Mouse (Mus musculus) frontal cortex, adult 2 months (tissue): ENCODE data around the gene Galntl6. TPM values are rescaled to one million over a fixed set of nuclear protein-coding genes. Genes with fewer than 3 reads are reported as not detected.
A peak's percentile ranks its signal among the peaks of the same experiment; 100 is the strongest.
"Not testable (repeated sequence)": the region's sequence is repeated elsewhere in the genome, so short reads cannot be mapped to it uniquely, and the experiment has no call there.

ENCODE experiments used
- DNase-seq, 2 experiments: peaks; one replicate each; pipeline ENCODE4 v3.0.0; 2022; ENCODE audit warnings: low spot score in 1 of 2; ENCODE audit errors: extremely low spot score in 1 of 2
- polyA plus RNA-seq: library from polyadenylated mRNA; depleted of rRNA; stranded (reverse); fragments of >200 nt; gene quantifications from 2 replicates; pipeline ENCODE4 v1.2.3, GENCODE M21; 2012

The Galntl6 gene
- polyA plus RNA-seq, 1 experiment, result 16.0 TPM

DNA sequence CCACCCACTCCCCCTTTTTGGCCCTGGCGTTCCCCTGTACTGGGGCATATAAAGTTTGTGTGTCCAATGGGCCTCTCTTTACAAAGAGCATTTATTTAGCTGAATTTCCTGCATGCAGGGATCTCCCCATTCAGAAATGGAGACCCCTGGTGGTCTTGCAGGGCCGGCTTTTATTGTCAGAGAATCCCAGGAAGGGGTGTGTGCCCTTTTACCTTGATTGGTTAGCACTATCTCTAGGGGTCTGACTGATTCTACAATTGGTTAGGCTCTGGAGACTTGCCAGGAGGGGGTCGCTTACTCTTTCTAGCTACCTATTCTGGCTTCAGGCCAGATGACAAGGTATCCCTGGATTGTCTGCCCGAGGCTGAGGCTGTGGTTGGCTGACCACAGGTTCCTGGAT lies 1119.0 kb downstream of the Galntl6 start:
- no peak for DNase-seq

DNA sequence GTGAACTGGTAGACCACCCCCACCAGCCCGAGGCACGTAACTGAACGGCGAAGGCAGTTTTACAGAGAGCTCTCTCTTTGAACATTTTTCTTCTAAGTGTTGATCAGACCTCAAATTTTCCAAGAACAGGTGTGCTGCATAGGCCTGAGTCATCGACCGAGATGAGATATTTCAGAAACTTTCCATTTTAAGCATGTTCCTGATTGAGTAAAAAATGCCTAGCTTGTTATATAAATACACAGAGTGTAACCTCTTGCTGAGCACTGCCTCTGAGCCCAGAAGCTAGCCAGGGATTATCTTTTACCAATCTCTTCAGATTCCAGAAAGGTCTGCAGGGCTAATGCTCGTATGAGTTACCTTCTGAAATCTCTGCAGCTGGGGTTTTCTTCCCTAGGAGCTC lies 1120.2 kb downstream of the Galntl6 start:
- DNase-seq, result peak in 1 of 2 experiments; percentile 38

DNA sequence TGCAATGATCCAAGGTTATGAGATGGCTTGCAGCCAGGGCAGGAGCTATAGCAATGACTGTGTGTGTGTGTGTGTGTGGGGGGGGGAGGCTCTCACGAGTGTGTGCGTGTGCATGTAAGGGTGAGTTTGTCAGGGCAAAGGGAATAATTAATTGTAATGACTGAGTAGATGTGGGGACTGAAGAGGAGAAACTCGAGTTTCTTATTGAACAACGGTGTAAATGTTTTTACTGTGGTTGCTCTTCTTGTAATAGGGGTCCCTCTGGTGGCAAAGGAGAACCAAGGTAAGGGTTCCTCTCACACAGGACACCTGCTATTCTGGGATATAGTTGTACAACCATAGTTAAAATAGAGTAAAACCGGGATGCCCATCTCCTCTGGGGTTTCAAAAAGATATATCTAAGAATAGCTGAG lies 1121.1 kb downstream of the Galntl6 start:
- DNase-seq, result peak in 1 of 2 experiments; percentile 68

DNA sequence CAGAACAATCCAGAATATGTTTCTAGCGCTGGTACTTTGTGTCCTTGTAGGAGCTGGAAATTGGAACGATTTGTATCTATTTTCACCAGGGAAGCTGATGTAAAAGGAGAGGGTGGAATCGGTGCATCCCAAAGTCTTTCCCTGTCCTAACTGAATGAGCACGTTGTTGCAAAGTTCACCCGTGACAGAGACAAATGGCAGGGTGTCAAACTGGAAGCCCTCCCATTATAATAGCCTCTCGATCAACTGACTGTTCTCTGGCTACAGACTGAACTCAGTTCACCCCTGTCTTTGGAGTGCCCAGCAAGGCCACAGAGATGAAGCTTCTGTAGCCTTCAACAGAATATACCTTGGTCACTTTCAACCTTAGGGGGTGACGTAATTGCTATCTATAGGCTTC lies 1132.9 kb downstream of the Galntl6 start:
- DNase-seq, result no peak

DNA sequence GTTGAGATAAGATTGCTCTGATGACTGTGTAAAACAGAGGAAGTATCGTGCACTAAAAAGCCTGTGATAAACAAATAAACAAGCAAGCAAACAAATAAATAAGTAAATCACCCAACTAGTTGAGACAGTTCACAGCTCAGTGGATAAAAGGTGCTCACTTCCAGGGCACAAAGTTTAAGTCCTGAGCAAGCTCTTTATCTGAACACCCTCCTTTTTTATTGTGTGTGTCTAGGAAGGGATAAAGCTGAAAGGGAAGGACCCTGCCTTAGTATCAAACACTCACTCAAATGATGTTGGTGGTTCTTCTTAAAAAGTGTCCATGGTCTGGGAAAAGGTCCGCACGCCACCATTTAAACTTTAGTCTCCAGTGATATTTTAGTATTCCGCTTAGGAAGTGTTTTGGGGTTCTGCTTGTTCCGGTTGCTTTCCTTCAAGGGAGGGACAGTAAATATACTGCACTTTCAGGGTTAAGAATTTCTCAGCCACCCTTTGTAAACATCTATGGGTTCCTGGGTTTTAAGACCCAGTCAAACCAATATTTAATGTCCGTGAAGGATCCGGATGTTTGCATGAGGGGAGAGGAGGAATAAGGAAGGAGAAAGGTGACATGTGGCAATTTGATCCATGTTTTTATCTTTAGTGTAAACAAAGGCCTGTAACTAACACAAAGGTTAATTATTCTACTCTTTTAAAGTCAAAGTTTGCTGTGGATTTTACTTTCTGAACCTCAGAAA lies 1134.3 kb downstream of the Galntl6 start:
- no peak for DNase-seq

DNA sequence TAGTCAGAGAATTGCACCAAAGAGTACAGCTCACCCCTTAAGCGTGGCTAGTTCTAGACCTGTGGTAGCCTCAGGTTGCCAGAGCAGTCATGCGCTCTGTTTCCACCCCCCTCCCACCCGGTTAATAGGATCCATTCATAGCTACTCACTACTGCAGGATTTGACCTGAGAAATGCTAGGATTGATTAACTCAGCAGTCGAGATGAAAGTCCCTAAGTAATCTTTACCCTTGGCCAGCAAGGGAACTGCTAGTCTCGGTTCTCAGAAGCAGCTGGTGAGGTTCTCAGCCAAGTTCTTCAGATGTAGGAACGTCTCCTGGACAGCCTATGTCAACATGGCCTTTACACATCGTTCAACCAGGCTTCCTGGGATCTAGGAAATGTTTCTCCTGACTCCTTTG lies 1135.7 kb downstream of the Galntl6 start:
- DNase-seq, result no peak

DNA sequence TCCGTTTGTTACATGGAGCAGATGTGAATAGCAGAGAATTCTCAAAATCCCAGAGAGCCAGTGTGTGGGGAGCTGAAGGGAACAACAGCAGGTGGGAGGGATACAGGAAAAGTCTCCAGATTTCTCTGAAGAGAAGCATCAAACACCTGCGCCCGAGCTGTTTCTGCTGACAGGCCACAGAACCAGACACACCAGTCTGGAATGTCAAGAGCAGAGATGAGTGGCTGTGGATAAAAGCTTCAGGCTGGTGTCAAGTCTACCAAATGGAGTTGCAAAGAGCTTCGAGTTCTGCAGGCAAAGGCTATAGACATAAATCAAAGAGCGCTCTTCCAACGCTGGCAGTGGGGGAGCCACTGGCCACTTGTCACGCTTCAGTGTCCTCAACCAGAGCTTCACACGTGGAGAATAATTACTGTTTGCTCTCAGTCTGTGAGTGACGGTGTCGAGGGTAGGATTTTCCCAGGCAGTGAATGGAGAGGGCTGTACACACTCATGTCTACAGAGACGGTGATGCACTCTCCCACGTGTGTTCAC lies 1139.6 kb downstream of the Galntl6 start:
- DNase-seq, result peak; percentile 28 to 47

DNA sequence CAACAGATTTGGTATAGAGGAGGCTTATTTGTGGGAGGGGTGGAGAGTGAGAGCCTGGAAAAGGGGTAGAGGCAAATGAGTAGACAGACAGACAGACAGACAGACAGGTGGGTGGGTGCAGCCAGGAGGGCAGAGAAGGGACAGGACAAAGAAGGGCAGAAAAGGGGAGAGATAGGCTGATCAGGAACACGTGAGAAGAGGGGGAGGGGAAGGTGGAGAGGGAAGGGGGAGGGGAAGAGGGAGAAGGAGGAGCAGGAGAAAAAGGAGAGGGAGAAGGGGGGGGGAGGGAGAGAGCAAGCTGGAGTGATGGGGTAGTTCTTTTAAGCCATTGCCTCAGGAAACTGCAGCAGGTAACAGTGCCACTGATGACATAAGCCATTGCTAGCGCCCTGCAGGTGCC lies 1144.9 kb downstream of the Galntl6 start:
- DNase-seq, result no peak

DNA sequence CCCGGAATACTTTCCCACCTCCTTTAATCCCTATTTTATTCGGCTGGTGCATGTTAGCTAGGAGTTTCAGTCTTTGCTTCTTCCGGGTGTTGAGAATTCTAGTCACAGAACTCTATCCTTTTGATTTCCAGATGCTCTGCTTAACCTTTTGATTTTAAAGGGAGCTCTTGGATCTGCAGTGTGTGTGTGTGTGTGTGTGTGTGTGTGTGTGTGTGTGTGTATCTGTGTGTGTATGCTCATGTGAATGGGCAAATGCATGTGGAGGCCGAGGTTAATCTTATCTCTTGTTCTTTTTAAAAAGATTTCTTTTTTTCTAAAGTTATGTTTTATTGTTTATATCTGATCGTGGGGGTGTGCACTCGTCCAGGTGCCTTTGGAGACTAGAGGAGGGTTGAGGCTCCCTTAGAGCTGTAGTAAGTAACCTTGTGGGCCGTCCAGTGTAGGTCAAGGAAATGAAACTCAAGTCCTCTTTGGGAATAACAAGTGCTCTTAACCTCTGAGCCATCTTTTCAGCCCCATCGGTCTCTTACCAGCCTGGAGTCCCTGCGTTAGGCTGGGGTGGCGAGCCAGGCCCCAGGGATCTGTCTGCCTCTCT lies 1145.9 kb downstream of the Galntl6 start:
- DNase-seq, result peak in 1 of 2 experiments; percentile 9

DNA sequence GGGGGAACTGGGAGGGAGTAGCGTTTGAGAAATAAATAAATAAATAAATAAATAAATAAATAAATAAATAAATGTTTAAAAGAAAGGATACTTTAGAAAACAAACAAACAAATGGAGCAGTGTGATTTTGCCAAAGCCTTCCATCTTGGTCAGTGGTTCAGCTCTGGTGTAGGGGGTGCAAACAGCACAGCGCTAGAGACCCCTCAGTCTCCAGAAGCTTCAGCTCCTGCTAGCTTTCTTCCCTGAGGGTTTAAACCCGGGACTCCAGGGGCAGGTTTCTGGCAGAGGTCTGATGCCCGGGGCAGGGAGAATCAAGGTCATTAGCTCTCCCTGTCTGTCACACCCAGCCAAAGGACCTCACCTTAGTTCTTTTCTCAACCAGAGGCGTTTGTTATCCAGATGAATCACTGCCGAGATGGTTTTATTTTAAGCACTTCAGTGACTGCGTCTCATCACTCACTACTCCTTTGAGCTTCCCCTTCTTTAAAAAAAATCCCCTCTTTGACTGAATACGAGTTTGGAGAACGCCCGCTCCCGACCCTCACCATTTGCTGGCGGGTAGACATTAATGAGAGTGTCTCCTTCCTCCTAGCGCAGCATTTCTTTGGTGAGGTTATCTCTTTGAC lies 1146.6 kb downstream of the Galntl6 start:
- DNase-seq, result no peak

DNA sequence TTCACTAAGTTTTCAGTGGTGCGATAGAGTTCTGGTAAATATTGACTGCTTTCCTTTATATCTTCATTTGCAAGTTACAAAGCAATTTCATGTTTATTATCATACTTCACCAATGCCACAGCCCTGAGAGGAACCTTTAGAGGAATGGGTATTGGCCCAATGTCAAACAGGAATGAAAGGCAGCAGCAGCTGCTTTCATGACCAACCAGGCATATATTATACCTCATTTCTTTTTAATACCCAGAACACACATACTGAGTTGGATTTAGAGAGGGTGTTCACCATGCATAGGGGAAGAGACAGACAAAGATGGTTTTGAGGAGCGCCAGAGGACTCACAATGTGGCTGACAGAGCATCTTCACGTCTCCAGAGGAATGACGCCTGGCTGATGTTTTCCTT lies 1147.2 kb downstream of the Galntl6 start:
- DNase-seq, result no peak

DNA sequence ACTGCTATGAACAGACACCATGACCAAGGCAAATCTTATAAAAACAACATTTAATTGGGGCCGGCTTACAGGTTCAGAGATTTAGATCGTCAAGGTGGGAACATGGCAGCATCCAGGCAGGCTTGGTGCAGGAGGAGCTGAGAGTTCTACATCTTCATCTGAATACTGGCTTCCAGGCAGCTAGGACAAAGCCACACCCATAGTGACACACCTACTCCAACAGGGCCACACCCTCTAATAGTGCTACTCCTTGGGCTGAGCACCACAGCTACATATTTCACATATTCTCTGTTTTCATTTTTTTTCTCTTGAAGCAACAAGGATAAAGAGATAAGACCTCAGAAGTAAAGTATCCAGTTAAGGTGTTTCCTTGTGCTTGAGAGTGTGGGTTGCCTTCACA lies 1149.8 kb downstream of the Galntl6 start:
- not testable (repeated sequence) for DNase-seq

DNA sequence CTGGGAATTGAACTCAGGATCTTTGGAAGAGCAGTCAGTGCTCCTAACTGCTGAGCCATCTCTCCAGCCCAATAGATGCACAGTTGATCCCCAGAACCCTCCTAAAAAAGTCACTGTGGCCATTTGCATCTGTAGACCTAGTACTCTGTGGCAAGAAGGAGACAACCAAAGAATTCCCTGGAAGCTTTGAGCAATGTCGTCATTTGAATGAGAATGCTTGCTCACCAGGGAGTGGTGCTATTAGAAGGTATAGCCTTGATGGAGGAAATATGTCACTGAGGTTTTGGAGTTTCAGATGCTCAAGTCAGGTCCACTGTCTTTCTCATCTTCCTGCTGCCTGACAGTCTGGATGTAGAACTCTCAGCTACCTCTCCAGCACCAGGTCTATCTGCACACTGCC lies 1151.5 kb downstream of the Galntl6 start:
- no peak for DNase-seq

DNA sequence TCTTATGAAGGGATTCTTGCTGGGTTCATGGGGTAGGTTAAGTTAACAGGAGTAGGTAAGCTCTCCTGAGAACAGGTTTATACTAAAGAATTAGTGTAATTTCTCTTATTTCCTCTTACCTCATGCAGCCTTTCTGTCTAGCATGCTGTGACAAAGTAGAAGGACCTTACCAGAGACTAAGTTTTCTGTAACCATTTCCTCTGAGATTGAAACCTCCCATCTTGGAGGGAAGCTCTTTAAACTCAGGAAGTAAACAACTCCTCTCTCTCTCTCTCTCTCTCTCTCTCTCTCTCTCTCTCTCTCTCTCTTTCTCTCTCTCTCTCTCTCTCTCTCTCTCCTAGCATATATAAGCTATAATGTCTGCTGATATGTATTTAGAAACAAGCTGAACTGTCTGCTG lies 1153.6 kb downstream of the Galntl6 start:
- no peak for DNase-seq

DNA sequence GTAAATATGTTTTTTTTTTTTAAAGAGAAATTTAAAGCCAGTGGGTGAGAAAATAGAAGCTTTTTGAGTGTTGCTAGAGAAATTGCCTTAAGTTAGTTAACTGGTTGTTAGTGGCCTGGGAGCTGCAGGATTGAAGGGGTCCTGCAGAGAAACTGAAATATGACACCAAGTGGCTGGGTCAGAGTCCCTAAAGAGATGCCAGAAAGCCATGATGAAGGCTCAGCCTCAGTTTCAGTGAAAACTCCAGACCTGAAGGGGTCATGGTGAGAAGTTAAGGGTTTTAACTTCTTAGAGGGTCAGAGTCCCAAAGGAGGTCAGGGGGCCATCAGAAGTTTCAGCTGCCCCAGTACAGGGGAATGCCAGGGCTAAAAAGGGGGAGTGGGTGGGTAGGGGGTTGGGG lies 1155.0 kb downstream of the Galntl6 start:
- DNase-seq, result no peak

DNA sequence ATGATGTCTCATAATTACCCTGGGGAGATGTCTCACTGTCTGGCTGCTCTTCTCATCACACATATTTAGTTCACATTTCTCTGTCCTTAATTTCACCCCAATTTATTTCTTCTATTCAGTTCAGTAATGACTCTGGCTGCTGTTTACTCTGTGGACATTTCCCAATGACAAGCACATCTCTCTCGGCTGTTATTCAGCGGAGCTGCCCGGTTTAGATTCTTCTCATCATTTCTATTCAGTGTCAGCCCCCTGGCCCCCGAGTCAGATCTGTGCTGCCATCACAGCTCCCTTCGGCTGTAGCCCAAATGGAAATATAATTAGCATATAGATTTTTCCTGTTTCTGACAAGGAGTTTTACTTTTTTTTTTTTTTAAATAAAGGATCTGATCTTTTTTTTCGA lies 1158.4 kb downstream of the Galntl6 start:
- no peak for DNase-seq

DNA sequence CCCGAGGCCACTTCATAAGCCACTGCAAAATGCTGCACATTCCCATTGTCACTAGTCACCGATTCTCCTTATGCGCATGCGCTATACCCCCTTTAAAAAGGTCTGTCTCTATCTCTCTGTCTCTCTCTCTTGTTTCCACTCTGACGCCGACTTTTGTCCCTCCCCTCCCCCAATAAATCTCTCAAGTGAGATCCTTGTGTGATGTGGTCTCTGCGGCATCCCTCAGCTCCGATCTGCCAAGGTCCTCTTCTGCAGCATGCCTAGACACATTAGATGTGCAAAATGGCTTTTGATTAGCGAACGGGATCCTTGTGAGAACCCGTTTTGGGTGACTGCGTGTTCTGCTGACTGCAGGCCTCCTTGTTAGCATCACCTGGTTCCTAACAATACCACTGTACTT lies 1168.8 kb downstream of the Galntl6 start:
- DNase-seq, result no peak

DNA sequence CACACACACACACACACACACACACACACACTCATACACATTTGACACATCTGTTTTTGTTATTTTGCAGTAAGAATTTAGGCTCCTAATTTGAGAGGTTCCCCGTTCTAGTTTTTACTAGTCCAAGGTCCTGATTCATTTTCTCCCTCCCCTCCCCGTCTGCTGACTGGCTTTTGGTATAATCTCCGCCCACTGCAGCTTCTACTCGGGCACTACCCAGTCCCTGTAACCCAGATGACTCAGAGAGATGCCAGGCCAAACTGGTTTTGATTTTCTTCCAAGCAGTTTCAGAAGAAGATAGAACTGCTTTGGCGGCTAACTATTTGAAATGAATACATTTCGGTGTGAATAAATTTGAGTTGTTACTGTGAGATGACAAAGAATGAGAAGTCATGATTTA lies 1170.5 kb downstream of the Galntl6 start:
- peak in 1 of 2 experiments; percentile 42 for DNase-seq

DNA sequence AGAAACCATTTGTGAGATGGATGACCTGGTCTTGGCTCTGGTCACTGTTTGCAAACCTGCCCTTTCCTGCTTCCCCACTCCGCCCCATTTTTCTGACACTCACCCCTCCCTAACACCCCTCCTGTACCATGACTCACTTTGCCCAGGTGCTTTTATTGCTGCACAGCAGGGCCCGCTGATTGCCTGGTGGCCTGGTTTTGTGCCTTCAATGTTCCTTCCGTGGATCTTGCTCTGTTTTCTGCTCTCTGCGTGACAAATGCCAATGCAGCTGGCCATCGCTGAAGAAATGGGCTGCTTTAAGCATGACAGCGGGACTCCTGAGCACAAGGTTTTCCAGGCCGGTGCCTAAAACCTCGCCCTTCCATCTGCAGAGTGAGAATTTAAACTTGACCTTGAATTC lies 1171.1 kb downstream of the Galntl6 start:
- DNase-seq, result no peak

DNA sequence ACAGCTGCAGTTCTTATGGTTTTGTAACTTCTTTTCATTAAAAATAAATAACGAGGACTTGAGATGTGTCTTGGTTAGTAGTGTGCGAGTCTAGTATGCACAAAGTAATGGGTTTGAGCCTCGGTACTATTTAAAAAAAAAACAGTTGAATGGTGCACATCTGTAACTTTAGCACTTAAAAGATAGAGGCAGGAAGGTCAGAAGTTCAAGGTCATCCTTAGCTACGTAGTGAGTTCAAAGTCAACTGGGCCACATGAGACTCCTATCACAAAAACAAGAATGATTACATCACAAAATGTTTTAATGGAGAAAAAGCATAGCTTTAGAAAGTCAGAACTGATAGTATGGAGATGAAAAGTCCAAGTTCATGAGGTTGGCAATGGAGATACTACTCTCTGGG lies 1175.2 kb downstream of the Galntl6 start:
- DNase-seq, result no peak

DNA sequence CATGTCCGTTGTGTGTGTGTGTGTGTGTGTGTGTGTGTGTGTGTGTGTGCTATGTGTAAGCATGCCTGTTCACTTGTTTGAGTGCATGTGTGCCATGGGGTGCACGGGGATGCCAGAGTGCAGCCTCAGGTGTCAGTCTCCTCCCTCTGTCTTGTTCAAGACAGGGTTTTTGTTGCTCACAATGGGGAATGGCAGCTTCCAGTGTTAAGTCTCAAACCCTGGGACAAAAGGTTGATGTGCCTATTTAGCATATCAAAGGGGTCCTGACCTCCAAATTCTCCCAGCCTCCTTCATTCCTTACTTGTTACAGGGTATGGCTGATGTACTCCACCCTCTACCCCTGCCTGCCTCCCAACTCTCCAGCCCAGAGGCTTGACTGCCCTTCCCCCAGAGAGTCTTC lies 1179.6 kb downstream of the Galntl6 start:
- DNase-seq, result no peak

DNA sequence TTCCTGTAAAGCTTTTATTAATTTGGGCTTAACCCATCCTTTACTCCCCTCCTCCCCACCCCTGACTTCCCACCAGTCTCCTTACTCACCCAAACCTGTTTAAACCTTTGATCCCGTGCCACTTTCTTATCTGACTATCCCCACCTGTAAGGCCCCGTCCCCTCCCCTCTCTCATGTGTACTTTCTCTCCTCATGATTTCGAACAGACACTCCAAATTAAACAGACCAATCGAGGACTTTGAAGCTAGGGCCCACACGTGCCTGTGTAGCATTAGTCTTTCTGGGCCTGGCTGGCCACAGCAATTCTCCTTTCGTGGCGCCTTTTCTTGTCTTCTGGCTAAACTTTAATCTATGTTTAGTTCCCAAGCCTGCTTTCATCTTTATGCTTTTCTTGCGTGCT lies 1180.8 kb downstream of the Galntl6 start:
- DNase-seq, result no peak
